Mouse (Mus musculus) limb, embryonic 10.5 days (tissue): ENCODE results near the gene Mgme1. TPM values are rescaled to one million over a fixed set of nuclear protein-coding genes. Genes with fewer than 3 reads are reported as not detected.

Experiments
- DNase-seq: peaks from one replicate; pipeline ENCODE4 v3.0.0-alpha.2; 2017; ENCODE audit warnings: low spot score
- H3K27ac ChIP-seq: fragments of 300-500 bp; sonication (generic); 2 replicates; pipeline ENCODE4 v1.5.1; 2016; ENCODE audit warnings: mild to moderate bottlenecking
- H3K27me3 ChIP-seq: fragments of 300-500 bp; sonication (generic); 2 replicates; pipeline ENCODE4 v1.6.1; 2016; ENCODE audit warnings: low read depth, mild to moderate bottlenecking; ENCODE audit not compliant: poor library complexity, severe bottlenecking
- H3K36me3 ChIP-seq: fragments of 300-500 bp; sonication (generic); 2 replicates; pipeline ENCODE4 v1.6.1; 2016; ENCODE audit warnings: mild to moderate bottlenecking, moderate library complexity
- H3K4me1 ChIP-seq: fragments of 300-500 bp; sonication (generic); 2 replicates; pipeline ENCODE4 v1.6.1; 2016
- H3K4me3 ChIP-seq: fragments of 300-500 bp; sonication (generic); 2 replicates; pipeline ENCODE4 v1.5.1; 2016; ENCODE audit warnings: mild to moderate bottlenecking, moderate library complexity
- H3K9me3 ChIP-seq: fragments of 300-500 bp; sonication (generic); replicated peaks from 2 replicates; pipeline ENCODE4 v1.6.1; 2016; ENCODE audit warnings: mild to moderate bottlenecking
- WGBS: fragments of 180-500 bp; shearing (Covaris S2); methylation state at CpG from one replicate; pipeline ENCODE4 v1.1.7; 2016; 5-methylcytosine and 5-hydroxymethylcytosine counted together
- polyA plus RNA-seq: library from polyadenylated mRNA; unstranded; fragments of >200 nt; fragmentation: Nextera tagmentation; extraction: Ambion mirVana; gene quantifications from 2 replicates; pipeline ENCODE4 v1.2.1, GENCODE M21; 2016

The Mgme1 gene
- polyA plus RNA-seq, 1 experiment from 2014 or later = 25.7 TPM

DNA sequence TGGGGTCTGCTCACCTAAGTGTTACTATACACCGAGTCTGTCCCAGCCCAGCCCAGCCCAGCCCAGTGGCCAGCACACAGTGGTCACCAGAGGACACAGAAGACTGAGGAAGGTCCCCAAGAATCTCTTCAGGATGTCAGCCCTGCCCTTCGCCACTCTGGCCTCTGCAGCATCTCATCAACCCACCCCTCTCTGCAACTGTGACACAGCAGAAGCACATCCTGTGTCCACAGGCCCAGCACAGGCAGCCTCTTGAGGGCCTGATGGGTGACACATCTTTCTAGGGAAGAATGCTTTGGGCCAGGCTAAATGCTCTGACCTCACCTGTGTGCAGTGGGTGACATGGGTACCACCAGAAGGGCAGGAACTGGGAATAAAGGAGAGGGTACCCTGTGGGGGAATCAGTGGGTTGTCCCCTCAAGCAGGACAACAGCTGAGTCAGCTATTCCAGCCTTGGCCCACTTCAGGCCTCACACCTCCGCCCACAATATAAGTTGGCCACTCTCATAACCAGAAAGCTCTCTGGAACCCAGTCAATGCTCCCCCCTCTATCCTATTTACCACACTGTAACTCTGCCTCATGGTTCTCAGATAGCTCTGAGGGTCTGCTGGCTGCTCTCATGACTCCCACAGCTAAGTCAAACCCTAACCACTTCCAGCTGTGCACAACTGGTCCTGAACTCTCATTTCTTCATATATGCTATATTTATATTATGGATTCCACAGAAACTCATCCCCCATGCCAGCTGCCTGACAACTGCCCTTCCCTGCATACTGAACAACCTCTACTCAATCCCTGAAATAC is 30.2 kb upstream of the Mgme1 start:
- Histone ChIP-seq H3K4me1 (peaks cover 25% of the 10 kb centered on the region), H3K4me3 (no peak overlapping the region), H3K27me3 (no peaks in the 10 kb centered on the region), H3K36me3 (no peaks in the 10 kb centered on the region), H3K9me3 (no peaks in the 10 kb centered on the region), H3K27ac (no peak overlapping the region)
- no peak for DNase-seq
- 90% methylated on average over 3 of the region's 3 CpGs for WGBS

DNA sequence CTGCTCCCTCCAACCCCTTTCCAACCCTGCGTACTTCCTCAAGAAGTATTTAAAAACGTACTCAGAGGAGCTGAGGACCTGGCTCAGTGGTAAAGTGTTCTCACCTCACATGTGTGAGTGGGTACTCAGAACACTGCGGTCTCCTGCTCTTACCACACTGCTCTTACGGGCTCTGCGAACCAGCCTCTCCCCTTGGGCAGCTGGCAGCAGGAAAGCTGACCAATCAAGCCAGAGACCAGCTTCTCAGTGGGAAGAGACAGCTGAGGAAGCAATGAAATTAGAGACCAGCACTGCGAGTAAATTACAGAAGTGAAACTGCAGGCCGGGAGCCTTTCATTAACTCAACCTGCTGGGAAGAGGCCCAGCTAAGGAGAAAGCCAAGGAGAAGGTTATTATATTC is 25.0 kb upstream of the Mgme1 start:
- Histone ChIP-seq H3K9me3 (no peaks in the 10 kb centered on the region), H3K4me1 (peaks cover 25% of the 10 kb centered on the region), H3K27ac (no peak overlapping the region), H3K36me3 (peaks cover 20% of the 10 kb centered on the region), H3K27me3 (no peaks in the 10 kb centered on the region), H3K4me3 (no peak overlapping the region)
- no peak for DNase-seq
- 66% methylated on average over 7 of the region's 7 CpGs for WGBS

DNA sequence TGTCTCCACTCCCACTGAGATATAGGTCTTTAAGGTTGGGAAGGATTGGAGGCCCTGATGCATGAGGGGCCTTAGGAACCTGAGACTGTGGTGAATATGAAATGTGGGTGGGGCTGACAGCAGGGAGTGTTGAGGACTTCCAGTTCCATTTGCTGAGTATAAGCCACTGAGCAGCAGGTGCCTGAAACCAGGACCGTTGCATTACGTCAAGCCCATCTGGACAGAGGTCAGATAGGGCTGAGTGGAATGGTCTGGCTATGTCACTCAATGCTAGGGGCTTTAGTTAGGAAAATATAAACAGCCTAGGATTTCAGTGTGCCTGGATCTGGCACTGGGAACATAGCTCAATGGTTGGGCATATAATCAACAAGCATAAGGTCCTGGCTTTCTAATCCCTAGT is 24.2 kb upstream of the Mgme1 start:
- Histone ChIP-seq H3K4me1 (peaks cover 22% of the 10 kb centered on the region), H3K27me3 (no peaks in the 10 kb centered on the region), H3K4me3 (no peak overlapping the region), H3K36me3 (peaks cover 28% of the 10 kb centered on the region), H3K27ac (no peak overlapping the region), H3K9me3 (no peaks in the 10 kb centered on the region)
- no peak for DNase-seq
- 73% methylated on average over 2 of the region's 2 CpGs for WGBS

DNA sequence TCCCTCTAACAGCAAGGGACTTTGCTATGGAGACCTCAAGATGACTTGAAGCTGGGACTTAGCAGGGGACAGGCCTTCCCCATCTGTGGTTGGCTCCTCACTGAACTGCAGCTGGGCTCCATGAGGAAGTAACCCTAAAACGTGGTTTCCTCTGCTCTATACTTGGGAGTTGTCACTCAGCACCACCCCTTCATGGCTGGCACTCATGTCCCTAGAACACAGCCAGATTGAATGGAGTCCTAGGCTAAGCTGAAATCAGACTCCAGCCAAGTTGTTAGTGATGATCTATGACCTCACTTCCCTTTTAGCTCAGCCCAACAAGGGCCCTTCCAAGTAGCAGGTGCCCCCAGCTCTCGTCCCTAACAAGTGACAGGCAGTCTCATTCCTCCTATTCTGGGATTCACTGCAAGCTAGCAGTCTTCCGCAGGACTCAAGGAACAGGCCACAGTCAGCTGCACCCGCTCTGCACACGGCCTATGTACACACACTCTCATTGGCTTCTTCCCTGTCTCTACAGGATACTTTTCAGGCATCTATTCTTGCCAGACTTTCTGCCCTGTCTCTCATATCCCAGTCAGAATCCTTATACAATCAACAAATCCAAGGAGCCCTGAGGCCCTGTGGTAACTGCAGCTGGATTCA is 23.0 kb upstream of the Mgme1 start:
- H3K27me3 ChIP-seq = no peaks in the 10 kb centered on the region
- peaks cover 22% of the 10 kb centered on the region for H3K4me1 ChIP-seq
- peaks cover 39% of the 10 kb centered on the region for H3K36me3 ChIP-seq
- no peak overlapping the region for H3K27ac ChIP-seq
- H3K4me3 ChIP-seq = no peak overlapping the region
- DNase-seq = no peak
- 54% methylated on average over 5 of the region's 5 CpGs for WGBS
- H3K9me3 ChIP-seq = no peaks in the 10 kb centered on the region

DNA sequence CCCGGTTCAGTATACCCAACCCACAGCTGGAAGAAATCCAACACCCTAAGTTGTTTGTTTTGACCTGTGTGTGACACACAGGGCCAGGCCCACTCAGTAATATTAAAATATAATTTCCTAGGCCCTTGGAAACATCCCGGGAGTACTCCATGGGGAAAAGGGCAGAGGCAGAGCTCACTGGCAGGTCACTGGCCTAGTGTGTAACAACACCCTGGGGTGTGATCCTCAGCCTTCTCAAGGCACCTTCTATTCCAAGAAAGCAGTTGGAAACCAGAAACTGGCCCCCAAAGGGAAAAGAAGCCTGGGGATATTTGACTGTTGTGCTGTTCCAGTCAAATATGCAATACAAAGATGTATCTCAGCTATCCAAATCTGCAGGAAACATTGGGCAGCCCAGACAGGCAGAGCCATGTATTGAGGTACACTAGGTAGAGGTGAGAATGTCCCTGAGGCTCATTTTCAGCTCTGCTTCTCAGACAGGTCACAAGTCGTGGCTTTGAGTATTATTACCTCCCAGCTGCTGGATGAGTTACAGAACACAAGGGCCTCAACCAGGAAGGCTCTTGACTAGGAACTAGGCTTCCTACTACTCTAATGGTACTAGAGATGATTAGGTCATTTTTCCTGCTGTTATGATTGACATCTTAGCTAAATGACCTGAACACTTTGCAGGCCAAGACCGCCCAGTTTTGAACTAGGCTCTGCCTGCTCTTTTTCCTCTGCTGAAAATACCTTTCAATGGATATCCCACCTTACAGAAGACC is 21.7 kb upstream of the Mgme1 start:
- WGBS = 33% methylated on average over 4 of the region's 4 CpGs

DNA sequence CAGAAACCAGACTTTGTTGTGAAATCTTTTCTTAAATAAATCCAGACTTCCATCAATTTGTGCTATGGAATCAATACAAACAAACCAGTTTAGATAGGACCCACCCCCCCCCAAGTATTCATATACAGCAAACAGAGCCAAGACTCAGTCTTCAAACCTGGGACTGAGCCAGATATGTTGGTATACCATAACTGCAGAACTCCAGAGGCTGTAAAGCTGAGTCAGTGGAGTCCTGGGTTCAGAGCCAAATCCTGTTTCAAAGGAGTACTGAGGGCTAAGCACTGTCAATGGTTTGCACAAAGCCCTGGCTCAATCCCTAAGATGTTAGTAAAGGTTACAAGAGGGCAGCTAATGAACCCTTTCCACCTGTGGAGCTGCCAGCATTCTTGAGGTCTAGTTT is 20.4 kb upstream of the Mgme1 start:
- H3K4me1 ChIP-seq = peaks cover 22% of the 10 kb centered on the region
- H3K27ac ChIP-seq = no peak overlapping the region
- H3K9me3 ChIP-seq = no peaks in the 10 kb centered on the region
- no peak overlapping the region for H3K4me3 ChIP-seq
- no peak for DNase-seq
- peaks cover 65% of the 10 kb centered on the region for H3K36me3 ChIP-seq
- no peaks in the 10 kb centered on the region for H3K27me3 ChIP-seq

More for the DNA sequence above, 21.7 kb upstream of the Mgme1 start:
- no peak overlapping the region for H3K4me3 ChIP-seq
- no peaks in the 10 kb centered on the region for H3K9me3 ChIP-seq
- peaks cover 52% of the 10 kb centered on the region for H3K36me3 ChIP-seq
- DNase-seq = no peak
- H3K27me3 ChIP-seq = no peaks in the 10 kb centered on the region
- no peak overlapping the region for H3K27ac ChIP-seq
- H3K4me1 ChIP-seq = peaks cover 22% of the 10 kb centered on the region

DNA sequence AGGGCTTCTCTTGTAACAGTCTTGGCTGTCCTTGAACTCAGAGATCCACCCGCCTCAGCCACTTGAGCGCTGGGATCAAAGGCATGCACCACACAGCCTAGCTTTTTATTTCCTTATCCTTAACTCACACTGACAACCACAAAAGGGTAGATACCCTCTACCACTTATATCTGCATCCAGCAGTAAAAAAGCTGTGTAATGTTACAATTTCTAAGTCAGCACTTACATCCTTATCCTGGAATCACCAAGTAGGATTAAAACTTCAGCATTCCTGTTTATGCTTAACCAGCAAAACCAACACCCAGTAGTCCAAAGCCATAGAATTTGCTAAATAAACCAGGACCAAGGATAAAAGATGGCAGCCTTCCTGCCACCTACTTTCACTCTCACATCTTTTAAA is 7.6 kb upstream of the Mgme1 start:
- Histone ChIP-seq H3K4me3 (no peak overlapping the region), H3K27me3 (no peaks in the 10 kb centered on the region), H3K4me1 (peaks cover 14% of the 10 kb centered on the region), H3K27ac (no peak overlapping the region), H3K9me3 (no peaks in the 10 kb centered on the region), H3K36me3 (peaks cover 97% of the 10 kb centered on the region)
- no peak for DNase-seq
- WGBS = 91% methylated on average over 2 of the region's 2 CpGs

DNA sequence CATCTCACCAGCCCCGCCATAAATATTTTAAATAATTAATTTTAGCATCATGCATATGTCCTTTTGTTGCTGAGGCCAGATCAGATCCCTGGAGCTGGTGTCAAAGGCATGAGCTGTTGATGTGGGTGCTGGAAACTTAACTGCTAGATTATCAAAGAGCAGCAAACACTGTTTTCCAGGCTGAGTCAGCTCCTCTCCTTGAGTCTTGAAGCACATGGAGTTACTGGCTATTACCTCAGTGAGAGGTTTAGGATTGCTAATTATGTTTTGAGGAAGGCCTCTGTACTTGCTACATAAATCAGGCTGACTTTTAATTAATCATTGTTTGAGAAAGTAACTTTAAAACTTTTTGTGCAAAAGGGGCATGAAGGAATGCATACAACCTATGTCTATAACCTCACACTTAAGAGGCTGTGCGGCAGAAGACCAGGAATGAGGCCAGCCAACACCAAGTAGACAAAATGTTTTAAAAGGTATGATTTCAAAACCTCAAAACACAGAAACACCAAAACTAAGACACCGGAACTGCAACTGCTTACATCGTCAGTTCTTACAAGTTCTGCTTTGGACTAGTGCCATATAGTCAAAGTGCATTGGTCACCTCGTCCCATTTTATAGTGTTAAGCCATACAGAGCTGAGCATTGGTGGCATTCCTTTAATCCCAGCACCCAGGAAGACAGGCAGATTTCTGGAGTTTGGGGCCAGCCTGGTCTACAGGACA is 5.9 kb upstream of the Mgme1 start:
- WGBS = 87% methylated on average over 5 of the region's 5 CpGs
- Histone ChIP-seq H3K36me3 (peaks cover 88% of the 10 kb centered on the region), H3K27me3 (no peaks in the 10 kb centered on the region)

DNA sequence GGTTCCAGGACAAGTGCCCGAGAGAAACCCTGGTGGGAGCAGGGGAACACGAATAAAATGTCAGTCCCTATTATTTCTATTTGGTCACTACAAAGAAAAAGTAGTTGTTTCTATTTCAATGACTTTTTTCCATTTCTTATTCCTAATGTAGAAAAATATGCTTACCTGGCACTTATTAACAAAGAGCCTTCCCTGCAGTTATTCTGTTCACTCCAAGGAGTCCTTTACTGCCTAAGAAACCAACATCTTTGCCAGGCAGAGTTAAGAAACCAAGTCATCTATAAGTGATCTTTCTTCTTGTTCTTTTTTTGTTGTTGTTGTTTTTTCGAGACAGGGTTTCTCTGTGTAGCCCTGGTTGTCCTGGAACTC is 5.4 kb upstream of the Mgme1 start:
- Histone ChIP-seq H3K27ac (no peak overlapping the region), H3K27me3 (no peaks in the 10 kb centered on the region), H3K9me3 (no peaks in the 10 kb centered on the region), H3K4me3 (no peak overlapping the region), H3K4me1 (peaks cover 23% of the 10 kb centered on the region), H3K36me3 (peaks cover 82% of the 10 kb centered on the region)
- 79% methylated on average over 3 of the region's 3 CpGs for WGBS
- no peak for DNase-seq

More for the DNA sequence above, 5.9 kb upstream of the Mgme1 start:
- Histone ChIP-seq H3K4me3 (no peak overlapping the region), H3K9me3 (no peaks in the 10 kb centered on the region), H3K27ac (no peak overlapping the region), H3K4me1 (peaks cover 23% of the 10 kb centered on the region)
- DNase-seq = no peak

DNA sequence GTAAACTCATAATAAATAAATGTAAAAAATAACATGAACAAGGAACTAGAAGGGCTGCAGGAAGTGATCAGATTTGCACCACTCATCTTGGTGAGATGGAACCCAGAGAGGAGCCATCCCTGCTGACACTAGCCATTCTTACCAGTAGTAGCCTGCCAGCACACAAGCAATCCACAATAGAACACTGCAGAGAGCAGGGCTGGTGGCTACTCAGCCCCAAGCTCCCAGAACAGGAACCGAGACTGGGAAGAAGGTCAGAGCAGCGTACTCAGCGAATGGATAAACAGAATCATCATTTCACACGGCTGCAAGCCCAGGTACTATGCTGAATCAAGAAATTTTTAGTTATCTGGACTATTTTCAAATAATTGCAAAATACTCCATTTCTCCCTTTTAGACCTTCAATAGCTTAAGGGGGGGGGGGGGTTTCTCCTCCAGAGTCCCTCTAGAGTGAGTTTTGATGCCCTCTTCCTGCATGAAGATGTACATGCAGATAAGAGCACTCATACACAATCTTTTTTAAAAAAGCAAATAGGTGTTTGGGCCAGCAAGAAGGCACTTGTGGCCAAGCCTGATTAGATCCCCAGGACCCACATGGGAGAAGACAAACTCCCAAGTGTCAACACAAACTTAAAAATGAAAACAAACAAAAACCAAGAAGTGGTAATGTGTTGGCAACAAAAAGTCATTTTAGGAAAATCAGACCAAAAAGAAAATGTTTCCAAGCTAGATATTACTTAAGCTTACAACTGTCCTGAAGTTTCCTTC is 4.4 kb upstream of the Mgme1 start:
- 55% methylated on average over 4 of the region's 4 CpGs for WGBS
- Histone ChIP-seq H3K36me3 (peaks cover 72% of the 10 kb centered on the region), H3K4me3 (no peak overlapping the region), H3K4me1 (peaks cover 27% of the 10 kb centered on the region), H3K27me3 (no peaks in the 10 kb centered on the region), H3K27ac (no peak overlapping the region), H3K9me3 (no peaks in the 10 kb centered on the region)
- DNase-seq = no peak

DNA sequence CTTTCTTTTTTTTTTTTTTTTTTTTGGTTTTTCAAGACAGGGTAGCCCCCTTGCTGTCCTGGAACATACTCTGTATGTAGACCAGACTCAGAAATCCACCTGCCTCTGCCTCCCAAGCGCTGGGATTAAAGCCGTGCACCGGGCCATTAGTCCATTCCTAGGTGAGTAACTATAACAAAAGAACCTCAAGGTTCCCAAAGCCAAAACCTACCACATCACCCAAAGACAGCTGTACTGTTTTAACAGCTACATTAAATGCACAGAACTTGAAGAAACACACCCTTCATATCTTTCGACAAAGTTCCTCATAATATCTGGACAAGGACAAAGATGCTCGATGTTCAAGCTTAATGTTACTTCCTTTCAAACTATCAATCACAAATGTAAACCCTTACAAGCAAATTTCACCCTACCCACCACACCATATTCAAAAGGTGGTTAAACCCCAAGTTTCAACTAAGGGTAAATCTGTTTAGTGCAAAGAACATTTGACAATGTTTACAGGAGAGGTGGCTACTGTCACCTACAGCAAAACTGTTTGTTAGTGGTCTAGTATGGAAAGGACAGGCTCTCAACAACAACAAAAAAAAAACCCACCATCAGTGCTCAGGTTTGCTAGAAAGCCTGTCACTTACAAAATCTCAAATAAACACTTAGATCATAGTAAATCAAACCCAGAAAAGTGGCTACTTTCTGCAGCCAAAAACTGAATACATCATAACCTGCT is 3.3 kb upstream of the Mgme1 start:
- Histone ChIP-seq H3K27ac (no peak overlapping the region), H3K4me3 (peak overlapping the region; percentile 90; the same call in 1 of the 2 replicates), H3K27me3 (no peaks in the 10 kb centered on the region), H3K36me3 (peaks cover 64% of the 10 kb centered on the region), H3K9me3 (no peaks in the 10 kb centered on the region), H3K4me1 (peaks cover 29% of the 10 kb centered on the region)
- DNase-seq = no peak
- 54% methylated on average over 5 of the region's 5 CpGs for WGBS

DNA sequence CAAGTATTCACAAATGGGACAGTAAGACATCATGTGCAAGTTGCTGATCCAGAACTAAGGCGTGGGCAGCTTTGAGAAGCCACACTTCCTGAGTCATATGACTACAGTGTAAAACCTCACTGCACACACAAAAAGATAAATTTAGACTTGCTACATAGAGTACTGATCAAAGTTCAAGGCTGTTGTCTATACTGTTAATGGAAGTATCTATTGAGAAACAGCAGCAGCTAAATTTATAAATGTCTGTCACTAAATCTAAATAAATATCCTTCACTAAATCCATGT is 2.8 kb upstream of the Mgme1 start:
- no peak overlapping the region for H3K27ac ChIP-seq
- no peak for DNase-seq
- peaks cover 62% of the 10 kb centered on the region for H3K36me3 ChIP-seq
- no peaks in the 10 kb centered on the region for H3K9me3 ChIP-seq
- H3K27me3 ChIP-seq = no peaks in the 10 kb centered on the region
- peaks cover 29% of the 10 kb centered on the region for H3K4me1 ChIP-seq
- 35% methylated on average over 1 of the region's 1 CpGs for WGBS
- peak overlapping the region; percentile 90 for H3K4me3 ChIP-seq
